Mouse (Mus musculus) stomach, postnatal 0 days (tissue): Measurements from ENCODE around the gene Setd7.

Experiments used
- CTCF ChIP-seq: IDR thresholded peaks from 2 replicates; pipeline ENCODE4 v1.5.1; 2016; ENCODE audit warnings: antibody characterized with exemption, low read depth, mild to moderate bottlenecking, moderate library complexity
- EP300 ChIP-seq: optimal IDR thresholded peaks from 2 replicates; pipeline ENCODE3; 2016; ENCODE audit warnings: antibody characterized with exemption

DNA sequence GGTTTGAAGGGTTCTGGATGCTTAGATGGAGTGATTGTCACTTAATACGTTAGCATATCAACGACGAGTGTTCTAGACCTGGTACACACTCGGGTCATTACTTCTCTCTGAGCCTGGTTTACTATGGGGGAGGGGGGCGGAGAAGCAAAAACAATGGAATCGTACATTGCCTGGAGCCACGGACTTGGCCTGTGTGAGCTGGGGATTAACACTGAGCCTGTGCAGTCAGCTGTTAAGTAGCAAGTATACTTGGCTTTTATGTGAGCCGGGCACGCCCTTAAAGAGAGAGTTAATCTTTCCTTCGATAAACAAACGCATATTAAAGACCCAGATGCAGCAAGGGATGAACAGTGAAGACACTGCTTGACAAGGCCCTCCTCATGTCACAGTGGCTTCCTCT is 16.7 kb upstream of the Setd7 start:
- TF ChIP-seq CTCF: no peak
- TF ChIP-seq EP300: no peak
